Mouse (Mus musculus) layer of hippocampus, adult 9-10 months (tissue): ENCODE results near the gene Spc25.

ENCODE experiments used
- DNase-seq: peaks from one replicate; pipeline ENCODE4 v3.0.0; 2022; ENCODE audit warnings: low spot score

The Spc25 gene

DNA sequence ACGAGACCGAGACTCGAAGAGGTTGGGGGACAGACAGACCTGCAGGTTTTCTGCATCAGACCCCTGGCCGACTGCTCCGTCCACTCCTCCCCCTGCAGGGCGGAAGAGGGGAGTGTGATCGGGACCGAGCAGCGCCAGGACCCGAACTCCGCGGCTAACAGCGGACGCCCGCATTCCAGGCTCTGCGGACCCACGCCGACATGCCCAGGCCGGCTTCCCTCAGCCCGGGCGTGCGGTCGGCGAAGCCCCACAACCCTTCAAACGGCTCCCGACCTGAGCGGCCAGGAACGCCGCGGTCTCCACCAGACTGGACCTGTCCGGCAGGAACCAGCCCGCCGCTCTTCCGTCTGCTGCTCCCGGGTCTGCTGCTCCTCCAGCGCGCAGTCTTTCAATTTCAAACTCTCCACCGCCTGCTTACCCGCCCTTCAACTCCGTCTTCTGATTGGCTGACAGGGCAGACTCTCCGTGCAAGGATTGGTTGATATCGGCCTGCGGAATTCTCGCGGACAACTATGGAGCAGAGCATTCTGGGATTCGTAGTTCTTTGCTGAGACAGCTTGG, at the start of gene Spc25:
Gene Spc25, minus strand, starts transcription at position 404 of the 561 bp plus-strand sequence.
- DNase-seq = peak; percentile 88

GRCm38 (mm10) chr2:69248221-69248755, 42.3 kb upstream of the Spc25 start:
- no peak for DNase-seq

DNA sequence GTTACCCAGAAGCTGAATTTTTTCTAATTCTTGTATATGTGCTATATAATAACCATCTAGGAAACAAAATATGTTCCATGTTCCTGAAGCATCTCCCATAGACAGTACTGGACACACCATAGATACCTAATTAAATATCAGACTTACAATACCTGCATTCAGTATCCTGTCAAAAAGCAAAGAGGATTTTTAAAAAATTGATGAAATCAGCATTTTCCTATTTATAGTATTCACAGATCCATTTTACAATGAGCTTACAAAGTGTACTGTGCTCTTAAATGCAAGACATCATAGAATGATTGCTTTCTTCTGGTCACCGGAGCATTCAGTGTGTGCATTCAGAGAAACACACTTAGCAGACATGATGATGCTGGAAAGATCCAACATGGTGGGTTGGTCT, 41.1 kb upstream of the Spc25 start:
- no peak for DNase-seq

DNA sequence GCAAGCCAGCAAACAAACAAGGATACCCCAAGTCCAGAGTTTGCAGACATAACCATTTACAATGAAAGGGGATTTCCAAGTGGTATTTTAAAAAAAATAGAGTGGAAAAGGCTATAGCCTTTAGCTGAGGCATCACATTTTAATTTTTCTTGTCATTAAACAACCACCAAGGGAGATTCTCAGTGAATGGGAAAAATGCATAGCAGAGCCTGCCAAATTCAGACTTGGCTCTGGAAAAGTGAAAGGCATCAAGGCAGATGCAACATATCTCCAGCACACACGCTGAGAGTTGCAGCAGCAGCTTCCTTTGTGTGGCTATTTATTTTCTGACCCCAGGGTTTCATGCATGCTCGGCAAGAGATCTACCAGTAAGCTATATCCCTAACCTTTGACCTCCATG, 38.9 kb upstream of the Spc25 start:
- DNase-seq = no peak

DNA sequence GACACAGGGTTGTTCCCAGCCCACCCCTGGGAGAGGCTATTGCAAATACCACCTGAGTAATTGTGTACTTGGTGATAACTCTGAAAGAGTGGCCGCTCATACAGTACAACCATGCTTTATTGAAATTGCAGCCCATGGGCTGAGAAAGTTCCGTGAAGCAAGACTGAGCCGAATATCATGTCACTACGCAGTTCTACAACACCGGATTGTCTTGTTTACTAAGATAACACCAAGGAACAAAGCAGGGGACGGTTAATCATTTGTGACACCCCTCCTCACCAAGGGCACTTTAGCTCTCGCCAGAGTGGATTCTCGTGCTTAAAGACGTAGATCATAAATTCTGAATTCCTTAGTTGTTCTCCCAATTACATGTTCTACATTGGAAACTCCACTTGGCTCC, 33.3 kb upstream of the Spc25 start:
- DNase-seq = no peak

DNA sequence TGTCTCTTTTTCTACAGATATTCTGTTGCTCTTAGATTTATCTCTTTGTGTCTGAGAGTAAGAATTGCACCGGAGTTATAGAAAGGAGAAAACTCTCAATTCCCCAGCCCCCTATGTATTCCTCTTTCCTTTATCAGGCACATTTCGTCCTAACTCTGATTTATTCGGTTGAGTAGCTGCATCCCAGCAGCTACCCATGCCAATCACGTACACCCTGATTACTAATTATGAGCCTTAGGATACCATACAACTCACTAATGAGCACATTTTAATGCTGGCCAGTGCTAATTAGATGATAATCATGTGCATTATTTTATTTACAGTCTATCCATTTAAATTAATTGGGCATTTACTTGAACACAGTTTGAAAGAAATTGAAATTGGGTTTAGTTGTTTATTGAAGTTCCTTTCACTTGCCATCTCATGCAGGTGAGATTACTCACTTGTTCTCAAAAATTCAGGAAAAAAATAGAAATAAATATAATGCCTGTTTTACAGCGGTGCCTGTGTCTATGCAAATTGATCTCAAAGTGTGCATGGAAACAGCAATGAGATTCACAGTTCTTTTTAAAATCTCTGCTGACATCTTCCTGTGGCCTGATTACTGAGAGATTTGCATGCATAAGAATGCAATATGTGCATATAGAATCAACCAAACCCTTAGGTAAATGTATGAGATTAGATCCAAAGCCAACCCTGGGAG, 29.1 kb upstream of the Spc25 start:
- no peak for DNase-seq

GRCm38 (mm10) chr2:69232101-69232500, 26.1 kb upstream of the Spc25 start:
- DNase-seq = no peak

DNA sequence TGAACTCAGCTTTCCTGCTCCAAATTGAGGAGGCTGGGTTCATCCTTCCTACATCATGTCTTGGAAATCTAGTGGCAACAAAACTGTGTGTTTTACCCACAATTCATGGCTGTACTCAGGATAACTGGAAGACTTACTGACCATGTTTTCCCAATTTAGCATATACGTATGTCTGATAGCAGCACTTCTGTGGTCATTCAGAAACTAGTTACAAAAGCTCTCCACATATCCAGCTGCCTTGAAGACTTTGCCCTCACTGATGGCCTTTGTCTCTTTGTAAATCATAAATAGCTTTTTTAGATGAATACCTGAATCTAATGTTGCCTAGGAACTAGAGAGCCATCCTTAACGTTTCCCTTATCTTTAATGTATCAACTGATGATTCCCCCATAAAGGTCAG, 24.1 kb upstream of the Spc25 start:
- DNase-seq = no peak

DNA sequence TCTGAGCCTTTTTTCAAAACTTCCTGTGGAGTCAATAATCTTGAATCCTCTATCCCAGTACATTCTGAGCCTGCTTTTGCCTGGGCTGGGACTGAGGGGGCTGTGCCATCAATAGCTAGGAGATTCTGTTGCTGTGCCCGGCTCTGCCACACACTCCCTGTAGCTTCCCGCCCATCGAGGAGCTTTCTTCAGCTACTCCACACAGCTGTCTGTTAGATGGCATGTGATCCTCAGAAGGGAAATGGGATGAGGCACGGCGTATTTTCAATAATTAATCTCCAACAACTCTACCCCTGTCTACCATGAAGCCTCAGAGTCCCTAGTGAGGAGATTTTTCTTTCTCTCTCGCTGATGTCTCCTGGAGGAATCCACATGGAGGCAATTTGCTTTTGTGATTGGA, 22.6 kb upstream of the Spc25 start:
- DNase-seq = no peak

GRCm38 (mm10) chr2:69226876-69227275, 20.9 kb upstream of the Spc25 start:
- no peak for DNase-seq

DNA sequence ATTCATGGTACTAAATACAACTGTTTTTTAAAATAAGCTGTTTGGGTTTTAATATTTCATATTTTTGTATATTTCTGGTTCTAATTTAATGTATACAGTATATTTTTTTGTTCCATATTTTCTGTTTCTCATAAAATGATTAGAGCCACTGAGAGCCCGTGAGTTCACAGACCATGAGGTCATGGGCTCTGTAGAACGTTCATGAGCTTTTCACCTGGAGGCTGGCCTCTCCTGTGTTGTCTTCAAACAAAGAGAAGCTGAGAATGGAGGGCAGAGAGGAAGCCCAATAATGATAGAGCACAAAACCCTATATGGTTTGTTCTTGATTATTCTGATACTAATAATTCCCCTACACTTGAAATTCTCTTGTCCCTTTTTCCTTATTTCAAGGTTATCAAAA, 18.7 kb upstream of the Spc25 start:
- no peak for DNase-seq

DNA sequence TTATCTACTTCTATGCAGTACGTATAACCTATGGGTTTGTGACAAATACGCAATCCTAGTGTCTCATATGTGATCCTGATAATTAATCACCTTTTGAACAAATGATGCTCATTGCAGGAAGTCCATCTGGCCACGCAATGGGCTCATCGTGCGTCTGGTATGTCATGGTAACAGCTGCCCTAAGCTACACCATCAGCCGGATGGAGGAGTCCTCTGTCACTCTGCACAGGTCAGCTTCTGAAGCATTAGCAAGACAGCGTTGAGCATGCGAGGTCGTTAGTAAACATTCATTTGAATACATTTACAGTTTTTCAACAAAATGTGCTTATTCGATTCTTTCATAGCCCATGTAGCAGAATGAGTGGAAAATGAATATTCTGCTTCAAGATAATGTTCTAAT, 16.8 kb upstream of the Spc25 start:
- DNase-seq = no peak

- no peak for DNase-seq
These were observed 15.9 kb upstream of the Spc25 start for GRCm38 (mm10) chr2:69221868-69222416.

GRCm38 (mm10) chr2:69215242-69215641, 9.2 kb upstream of the Spc25 start:
- DNase-seq = no peak

DNA sequence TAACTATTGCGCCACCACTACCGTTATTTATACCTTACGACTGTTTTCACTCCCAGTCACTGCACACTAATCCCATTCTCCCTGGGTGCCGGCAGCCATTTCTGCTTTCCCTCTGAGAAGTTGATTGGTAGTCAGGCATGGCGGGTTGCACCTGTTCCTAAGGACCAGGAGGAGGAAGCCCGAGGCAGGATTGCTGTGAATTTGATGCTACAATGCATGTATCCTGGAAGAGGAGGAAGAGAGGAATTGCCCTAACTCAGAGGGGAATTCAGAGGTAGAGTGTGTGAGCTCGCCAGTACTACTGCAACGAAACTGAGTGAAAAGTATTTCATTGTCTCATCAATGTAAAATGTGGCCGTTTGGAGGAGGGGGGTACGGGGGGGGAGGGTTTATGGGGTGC, 6.7 kb upstream of the Spc25 start:
- DNase-seq = no peak

GRCm38 (mm10) chr2:69210773-69211172, 4.8 kb upstream of the Spc25 start, which contains the start of gene G6pc2:
Gene G6pc2, plus strand, starts transcription at chr2:69211073.
- DNase-seq = no peak

- no peak for DNase-seq
These were observed 3.7 kb upstream of the Spc25 start for GRCm38 (mm10) chr2:69209684-69210083.

DNA sequence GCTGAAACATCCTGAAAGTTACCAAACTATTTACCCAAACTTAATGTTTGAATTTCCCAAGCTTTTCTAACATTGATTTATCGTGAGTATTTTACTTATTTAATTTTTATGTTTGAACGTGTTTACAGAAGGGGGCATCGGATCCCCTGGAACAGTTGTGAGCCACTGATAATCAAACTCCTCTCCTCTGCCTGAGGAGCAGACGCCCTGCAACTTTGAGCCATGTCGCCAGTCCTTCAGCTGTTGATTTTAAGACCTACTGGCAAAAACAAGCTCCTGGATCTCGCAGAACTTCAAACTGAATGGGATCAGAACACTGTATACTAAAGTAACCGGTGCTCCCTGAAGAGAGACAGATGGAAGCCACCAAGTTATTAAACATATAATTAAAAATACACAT, 529 bp upstream of the Spc25 start:
- no peak for DNase-seq

DNA sequence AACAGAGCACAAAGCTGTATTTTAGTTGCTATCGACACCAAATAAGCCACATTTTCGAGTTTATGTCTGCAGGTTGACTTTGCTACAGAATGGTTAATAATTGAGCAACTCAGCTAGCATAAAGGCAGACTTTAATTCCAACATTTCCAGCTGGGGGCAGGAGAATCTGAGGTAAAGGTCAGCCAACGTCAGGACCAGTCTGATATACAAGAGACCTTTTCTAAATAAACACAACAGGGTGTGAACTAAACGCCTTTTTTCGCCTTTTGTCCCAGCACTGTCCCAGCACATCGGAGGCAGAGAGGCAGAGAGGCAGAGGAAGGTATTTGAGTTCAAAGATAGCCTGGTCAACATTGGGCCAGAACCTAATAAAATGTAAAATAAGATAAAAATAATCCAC, 809 bp downstream of the Spc25 start:
- no peak for DNase-seq

- DNase-seq = no peak
These were observed 12.4 kb downstream of the Spc25 start for GRCm38 (mm10) chr2:69193555-69193954.

GRCm38 (mm10) chr2:69191059-69191458, 14.9 kb downstream of the Spc25 start:
- no peak for DNase-seq

GRCm38 (mm10) chr2:69189222-69189621, 16.8 kb downstream of the Spc25 start:
- no peak for DNase-seq

- DNase-seq = no peak
These were observed 17.3 kb downstream of the Spc25 start for GRCm38 (mm10) chr2:69188732-69189131.

DNA sequence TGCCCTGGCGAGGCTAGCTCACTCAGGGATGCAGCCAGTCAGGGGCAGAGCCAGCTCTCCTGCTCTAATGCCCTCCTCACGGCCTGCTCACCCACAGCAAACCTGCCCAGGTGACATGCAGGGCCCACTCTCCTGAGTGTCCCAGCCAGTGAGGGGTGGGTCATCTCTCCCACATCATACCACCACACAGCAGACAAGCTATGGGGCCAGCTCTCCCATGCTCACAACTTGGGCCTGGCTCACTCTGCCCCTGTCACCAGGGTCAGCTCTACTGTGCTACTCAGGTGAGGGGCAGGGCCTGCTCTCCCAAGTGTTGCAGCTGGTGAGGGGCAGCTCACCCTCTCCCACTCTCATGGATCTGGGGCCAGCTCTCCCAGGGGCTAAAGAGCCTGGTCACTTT, 18.0 kb downstream of the Spc25 start:
- no peak for DNase-seq
